Mouse (Mus musculus): ENCODE results near the gene Aspscr1. TPM values are rescaled to one million over a fixed set of nuclear protein-coding genes. Genes with fewer than 3 reads are reported as not detected.

Gene Aspscr1
- polyA plus RNA-seq, 1 experiment from 2014 or later, result 124 TPM

DNA sequence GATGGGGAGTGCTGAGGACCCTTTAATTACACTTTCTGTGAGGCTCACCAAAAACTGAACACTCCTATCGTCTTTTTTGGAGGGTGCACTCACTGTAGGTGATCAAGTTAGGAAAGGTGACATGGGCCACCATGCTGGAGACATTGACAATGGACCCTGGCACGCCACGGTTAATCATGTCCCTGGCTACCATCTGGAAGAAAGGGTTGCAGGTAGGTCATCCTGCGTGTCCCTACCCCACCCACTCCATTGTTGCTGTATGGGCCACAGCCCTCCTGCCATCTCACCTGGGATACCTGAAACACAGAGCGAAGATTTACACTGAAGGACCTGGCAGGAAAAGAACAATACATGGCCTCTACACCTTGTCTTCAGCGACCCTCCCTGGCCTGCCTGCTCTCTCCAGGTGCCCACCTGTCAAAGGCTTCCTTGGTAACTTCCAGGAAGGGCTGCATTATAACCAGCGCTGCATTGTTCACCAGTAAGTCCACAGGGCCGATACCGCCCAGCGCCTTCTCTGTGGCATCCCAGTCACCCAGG lies 57.6 kb downstream of the Aspscr1 start:
- Histone ChIP-seq H3K4me3 (ENCODE audit: low read length) (no peak overlapping the region), H3K27ac (ENCODE audit: low read depth, low read length) (no peak overlapping the region), H3K9ac (ENCODE audit: low read depth, low read length) (no peak overlapping the region), H3K4me1 (ENCODE audit: control insufficient read depth, insufficient read depth, low read length) (peaks cover 11% of the 10 kb centered on the region; the same call in 1 of the 2 replicates), H3K9me3 (ENCODE audit: control insufficient read depth, low read length) (no peaks in the 10 kb centered on the region), H3K27me3 (ENCODE audit: control insufficient read depth, insufficient read depth, low read length) (no peaks in the 10 kb centered on the region), H3K36me3 (ENCODE audit: control insufficient read depth, insufficient read depth, low read length) (no peaks in the 10 kb centered on the region), H3K4me2 (replicated peaks; ENCODE audit: low read depth, low read length) (no peak overlapping the region)
- WGBS, result 89% methylated on average over 10 of the region's 10 CpGs
- no peak for ATAC-seq (ENCODE audit: low FRiP score, low TSS enrichment)

DNA sequence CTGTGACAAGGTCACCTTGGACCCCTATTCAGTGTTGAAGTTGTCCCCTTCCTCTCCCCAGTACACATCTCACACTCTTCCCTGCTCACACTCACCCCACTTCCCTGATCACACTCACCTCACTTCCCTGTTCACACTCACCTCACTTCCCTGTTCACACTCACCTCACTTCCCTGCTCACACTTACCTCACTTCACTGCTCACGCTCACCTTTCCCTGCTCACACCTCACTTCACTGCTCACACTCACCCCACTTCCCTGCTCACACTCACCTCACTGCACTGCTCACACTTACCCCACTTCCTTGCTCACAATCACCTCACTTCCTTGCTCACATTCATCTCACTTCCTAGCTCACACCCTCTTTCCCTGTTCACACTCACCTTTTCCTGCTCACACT lies 58.6 kb downstream of the Aspscr1 start:
- WGBS, result 91% methylated on average over 1 of the region's 1 CpGs
- no peaks in the 10 kb centered on the region for H3K36me3 ChIP-seq (ENCODE audit: control insufficient read depth, insufficient read depth, low read length)
- ATAC-seq (ENCODE audit: low FRiP score, low TSS enrichment), result no peak
- no peak overlapping the region for H3K4me3 ChIP-seq (ENCODE audit: low read length)
- H3K9ac ChIP-seq (ENCODE audit: low read depth, low read length), result no peak overlapping the region
- no peaks in the 10 kb centered on the region for H3K27me3 ChIP-seq (ENCODE audit: control insufficient read depth, insufficient read depth, low read length)
- H3K4me2 ChIP-seq (replicated peaks; ENCODE audit: low read depth, low read length), result no peak overlapping the region
- H3K9me3 ChIP-seq (ENCODE audit: control insufficient read depth, low read length), result no peaks in the 10 kb centered on the region
- peaks cover 8% of the 10 kb centered on the region; the same call in 1 of the 2 replicates for H3K4me1 ChIP-seq (ENCODE audit: control insufficient read depth, insufficient read depth, low read length)
- H3K27ac ChIP-seq (ENCODE audit: low read depth, low read length), result no peak overlapping the region

DNA sequence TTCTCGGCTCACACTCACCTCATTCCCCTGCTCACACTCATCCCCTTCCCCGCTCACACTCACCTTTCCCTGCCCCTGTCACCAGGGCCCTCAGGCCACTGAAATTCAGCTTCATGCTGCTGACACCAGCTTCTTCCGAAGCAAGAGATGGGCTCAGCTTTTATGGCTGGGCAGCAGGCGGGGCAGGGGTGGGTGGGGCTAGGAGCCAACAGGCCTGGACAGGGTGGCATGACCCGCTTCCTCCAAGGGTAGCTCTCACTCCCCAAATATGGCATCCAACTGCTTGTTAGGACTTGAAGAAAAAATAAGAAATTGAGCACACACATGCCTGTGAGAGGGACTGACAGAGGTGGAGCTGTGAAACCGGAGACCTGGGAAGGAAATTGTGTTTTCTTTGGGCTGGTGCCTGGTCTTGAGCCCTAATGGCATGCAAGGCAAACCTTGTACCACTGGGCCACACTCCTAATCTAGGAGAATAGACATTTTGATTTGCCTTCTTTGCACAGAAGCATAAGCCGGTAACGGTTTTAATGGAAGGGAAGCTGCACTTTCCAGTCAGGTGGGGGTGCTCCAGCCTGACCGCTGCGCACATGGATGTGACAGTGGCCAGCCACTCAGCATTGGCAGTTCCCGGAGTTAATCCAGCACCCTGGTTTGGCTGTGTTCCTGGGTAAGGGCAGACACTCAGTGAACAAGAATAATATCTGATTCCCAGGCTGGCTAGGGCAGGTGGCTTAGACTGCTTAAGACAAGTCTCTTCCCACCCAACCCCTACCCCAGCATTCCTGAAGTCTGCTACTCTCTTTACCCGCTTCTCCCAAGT lies 59.3 kb downstream of the Aspscr1 start, which contains the start of gene Cbr2:
TSS of gene Cbr2 (minus strand) at position 257 of the 823 bp plus-strand sequence.
- H3K9ac ChIP-seq (ENCODE audit: low read depth, low read length), result no peak within 1 kb of the TSS
- no peaks in the 10 kb centered on the region for H3K36me3 ChIP-seq (ENCODE audit: control insufficient read depth, insufficient read depth, low read length)
- no peak within 1 kb of the TSS for H3K4me3 ChIP-seq (ENCODE audit: low read length)
- 63% methylated on average over 12 of the region's 12 CpGs for WGBS
- H3K9me3 ChIP-seq (ENCODE audit: control insufficient read depth, low read length), result no peaks in the 10 kb centered on the region
- no peak for ATAC-seq (ENCODE audit: low FRiP score, low TSS enrichment)
- no peak within 1 kb of the TSS for H3K4me2 ChIP-seq (replicated peaks; ENCODE audit: low read depth, low read length)
- 0 out of 2 replicates have a peak, but pooled peaks cover 5% of the 10 kb centered on the region for H3K4me1 ChIP-seq (ENCODE audit: control insufficient read depth, insufficient read depth, low read length)
- H3K27me3 ChIP-seq (ENCODE audit: control insufficient read depth, insufficient read depth, low read length), result no peaks in the 10 kb centered on the region
- no peak within 1 kb of the TSS for H3K27ac ChIP-seq (ENCODE audit: low read depth, low read length)

DNA sequence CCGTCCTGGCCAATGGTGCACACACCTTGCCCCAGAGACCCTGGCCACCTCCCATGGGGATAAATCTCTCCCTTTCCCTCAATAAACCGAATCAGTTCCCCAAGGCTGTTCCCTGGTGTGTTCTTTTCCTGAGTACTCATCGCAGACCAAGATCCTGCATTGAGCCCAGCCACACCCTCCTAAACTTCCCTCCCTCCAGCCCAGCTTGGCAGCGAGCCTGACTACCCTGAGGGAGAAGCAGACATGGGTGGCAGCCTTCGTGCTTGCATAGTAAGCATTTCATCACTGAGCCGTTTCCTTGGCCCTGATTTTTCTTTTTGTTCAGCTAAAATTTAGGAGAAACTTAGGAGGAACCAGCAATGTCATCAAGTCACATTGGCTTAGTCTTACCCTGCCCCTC lies 60.7 kb downstream of the Aspscr1 start:
- H3K27me3 ChIP-seq (ENCODE audit: control insufficient read depth, insufficient read depth, low read length), result no peaks in the 10 kb centered on the region
- ATAC-seq (ENCODE audit: low FRiP score, low TSS enrichment), result no peak
- no peaks in the 10 kb centered on the region for H3K9me3 ChIP-seq (ENCODE audit: control insufficient read depth, low read length)
- no peak overlapping the region for H3K4me2 ChIP-seq (replicated peaks; ENCODE audit: low read depth, low read length)
- H3K4me1 ChIP-seq (ENCODE audit: control insufficient read depth, insufficient read depth, low read length), result 0 out of 2 replicates have a peak, but pooled peaks cover 5% of the 10 kb centered on the region
- H3K4me3 ChIP-seq (ENCODE audit: low read length), result no peak overlapping the region
- no peak overlapping the region for H3K27ac ChIP-seq (ENCODE audit: low read depth, low read length)
- H3K9ac ChIP-seq (ENCODE audit: low read depth, low read length), result no peak overlapping the region
- H3K36me3 ChIP-seq (ENCODE audit: control insufficient read depth, insufficient read depth, low read length), result no peaks in the 10 kb centered on the region
- 57% methylated on average over 6 of the region's 6 CpGs for WGBS

DNA sequence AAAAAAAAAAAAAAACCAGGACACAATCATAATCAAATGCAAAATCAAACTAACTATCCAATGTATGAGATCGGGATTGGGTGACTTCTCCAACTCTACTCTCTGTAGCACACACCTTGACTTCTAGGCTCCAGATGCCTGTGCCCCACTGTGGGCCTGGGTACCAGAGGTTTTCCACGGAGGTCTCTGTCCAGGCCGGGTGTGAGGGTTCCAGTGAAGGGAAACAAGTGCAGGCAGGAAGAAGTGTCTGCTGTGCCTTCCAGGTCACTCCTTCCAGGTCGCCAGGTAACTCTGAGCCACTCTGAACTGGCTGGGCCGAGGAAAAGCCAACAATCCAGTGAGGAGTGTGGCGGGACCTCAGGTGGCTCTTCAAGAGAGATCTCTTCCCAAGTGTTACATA lies 63.7 kb downstream of the Aspscr1 start:
- ATAC-seq (ENCODE audit: low FRiP score, low TSS enrichment), result no peak
- Histone ChIP-seq H3K9ac (ENCODE audit: low read depth, low read length) (no peak overlapping the region), H3K27ac (ENCODE audit: low read depth, low read length) (no peak overlapping the region), H3K4me1 (ENCODE audit: control insufficient read depth, insufficient read depth, low read length) (0 out of 2 replicates have a peak, but pooled peaks cover 5% of the 10 kb centered on the region), H3K4me3 (ENCODE audit: low read length) (no peak overlapping the region), H3K27me3 (ENCODE audit: control insufficient read depth, insufficient read depth, low read length) (no peaks in the 10 kb centered on the region), H3K4me2 (replicated peaks; ENCODE audit: low read depth, low read length) (no peak overlapping the region), H3K36me3 (ENCODE audit: control insufficient read depth, insufficient read depth, low read length) (no peaks in the 10 kb centered on the region), H3K9me3 (ENCODE audit: control insufficient read depth, low read length) (no peaks in the 10 kb centered on the region)
- WGBS, result 69% methylated on average over 6 of the region's 6 CpGs

DNA sequence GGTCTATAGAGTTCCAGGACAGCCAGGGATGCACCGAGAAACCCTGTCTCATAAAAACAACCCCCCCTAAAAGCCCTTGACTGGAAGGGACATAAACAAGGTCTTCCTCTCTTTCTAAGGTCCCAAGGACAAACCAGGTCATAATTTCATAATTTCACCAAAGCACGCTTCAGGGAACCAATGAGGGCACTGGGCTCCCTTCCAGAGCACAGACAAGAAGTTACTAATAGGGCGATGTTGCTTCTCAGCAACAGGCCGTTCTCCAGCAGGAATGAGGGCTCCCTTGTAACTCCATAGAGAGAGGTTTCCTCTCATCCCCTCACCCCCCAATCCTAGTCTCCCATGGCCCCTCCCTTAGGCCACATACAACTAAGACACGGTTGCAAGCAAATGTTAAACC lies 68.2 kb downstream of the Aspscr1 start:
- no peak for ATAC-seq (ENCODE audit: low FRiP score, low TSS enrichment)
- 89% methylated on average over 5 of the region's 5 CpGs for WGBS
- H3K27me3 ChIP-seq (ENCODE audit: control insufficient read depth, insufficient read depth, low read length), result no peaks in the 10 kb centered on the region

DNA sequence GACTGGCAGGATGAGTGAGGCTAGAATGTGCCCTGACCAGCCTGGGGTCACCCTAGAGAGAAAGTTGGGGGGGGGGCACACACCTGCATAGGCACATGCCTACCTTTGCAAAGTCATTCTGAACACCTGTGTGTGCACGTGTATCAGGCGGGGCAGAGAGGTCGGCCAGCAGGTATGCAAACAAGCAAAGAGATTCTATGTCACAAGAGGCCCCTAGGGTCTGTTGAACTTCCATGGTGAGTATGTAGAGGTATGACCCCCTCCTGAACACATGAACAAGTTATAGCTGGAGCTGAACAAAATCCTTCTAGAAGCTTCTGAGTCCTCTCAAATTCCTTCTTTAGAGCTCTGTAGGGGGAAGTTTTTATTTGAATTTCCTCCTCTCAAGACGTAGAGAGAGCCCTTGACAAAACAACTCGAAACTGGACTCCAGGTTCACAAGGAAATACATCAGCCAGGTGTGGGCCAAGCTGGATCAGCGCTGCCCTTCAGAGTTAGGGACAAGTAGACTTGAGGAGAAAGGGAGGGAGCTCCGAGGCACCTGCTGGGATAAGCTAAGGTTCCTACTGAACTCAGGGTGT lies 71.4 kb downstream of the Aspscr1 start:
- Histone ChIP-seq H3K36me3 (ENCODE audit: control insufficient read depth, insufficient read depth, low read length) (no peaks in the 10 kb centered on the region), H3K27ac (ENCODE audit: low read depth, low read length) (no peak overlapping the region), H3K4me3 (ENCODE audit: low read length) (no peak overlapping the region), H3K27me3 (ENCODE audit: control insufficient read depth, insufficient read depth, low read length) (no peaks in the 10 kb centered on the region), H3K4me1 (ENCODE audit: control insufficient read depth, insufficient read depth, low read length) (no peaks in the 10 kb centered on the region), H3K4me2 (replicated peaks; ENCODE audit: low read depth, low read length) (no peak overlapping the region), H3K9me3 (ENCODE audit: control insufficient read depth, low read length) (no peaks in the 10 kb centered on the region), H3K9ac (ENCODE audit: low read depth, low read length) (no peak overlapping the region)
- WGBS, result 72% methylated on average over 7 of the region's 7 CpGs
- ATAC-seq (ENCODE audit: low FRiP score, low TSS enrichment), result no peak

More for the DNA sequence above, 68.2 kb downstream of the Aspscr1 start:
- Histone ChIP-seq H3K4me3 (ENCODE audit: low read length) (no peak overlapping the region), H3K9ac (ENCODE audit: low read depth, low read length) (no peak overlapping the region), H3K9me3 (ENCODE audit: control insufficient read depth, low read length) (no peaks in the 10 kb centered on the region), H3K4me1 (ENCODE audit: control insufficient read depth, insufficient read depth, low read length) (no peaks in the 10 kb centered on the region), H3K36me3 (ENCODE audit: control insufficient read depth, insufficient read depth, low read length) (no peaks in the 10 kb centered on the region), H3K27ac (ENCODE audit: low read depth, low read length) (no peak overlapping the region), H3K4me2 (replicated peaks; ENCODE audit: low read depth, low read length) (no peak overlapping the region)

DNA sequence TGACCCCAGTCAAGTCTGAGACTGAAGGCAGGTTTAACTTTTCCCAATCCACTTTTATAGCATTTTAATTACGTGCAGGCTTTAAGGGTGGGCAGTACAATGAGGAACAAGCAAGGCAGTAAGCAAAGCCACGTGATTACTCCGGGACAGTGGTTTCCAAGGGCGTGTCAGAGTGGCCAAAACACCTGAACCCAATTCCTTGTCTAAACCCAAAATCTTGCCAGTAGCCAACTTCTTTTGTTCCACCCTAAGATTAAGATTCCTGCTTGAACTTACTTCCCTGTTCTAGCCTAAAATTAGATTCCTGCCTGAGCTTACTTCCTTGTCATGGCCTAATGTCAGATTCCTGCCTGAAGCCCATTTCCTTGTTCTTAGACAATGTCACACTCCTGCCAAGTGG lies 75.2 kb downstream of the Aspscr1 start:
- Histone ChIP-seq H3K4me2 (replicated peaks; ENCODE audit: low read depth, low read length) (no peak overlapping the region), H3K4me3 (ENCODE audit: low read length) (no peak overlapping the region), H3K9me3 (ENCODE audit: control insufficient read depth, low read length) (no peaks in the 10 kb centered on the region), H3K27me3 (ENCODE audit: control insufficient read depth, insufficient read depth, low read length) (no peaks in the 10 kb centered on the region), H3K27ac (ENCODE audit: low read depth, low read length) (no peak overlapping the region), H3K4me1 (ENCODE audit: control insufficient read depth, insufficient read depth, low read length) (no peaks in the 10 kb centered on the region), H3K9ac (ENCODE audit: low read depth, low read length) (no peak overlapping the region), H3K36me3 (ENCODE audit: control insufficient read depth, insufficient read depth, low read length) (no peaks in the 10 kb centered on the region)
- no peak for ATAC-seq (ENCODE audit: low FRiP score, low TSS enrichment)
- 66% methylated on average over 4 of the region's 4 CpGs for WGBS

DNA sequence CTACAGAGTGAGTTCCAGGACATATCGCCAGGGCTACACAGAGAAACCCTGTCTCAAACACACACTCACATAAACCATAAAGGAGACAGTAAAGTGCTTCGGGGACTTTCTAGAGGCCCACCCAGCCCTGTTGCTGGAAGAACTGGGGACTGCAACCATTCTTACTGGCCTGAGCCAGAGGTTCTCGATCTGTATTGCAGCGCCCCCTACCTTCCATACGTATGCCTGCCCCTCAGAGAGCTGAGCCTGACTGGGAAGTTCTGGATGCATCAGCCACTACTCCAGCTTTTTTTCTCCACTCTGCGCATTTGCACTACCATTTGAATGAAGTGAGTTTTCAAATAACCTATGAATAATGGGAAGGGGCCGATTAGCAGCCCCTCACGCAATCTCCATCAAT lies 76.7 kb downstream of the Aspscr1 start:
- Histone ChIP-seq H3K36me3 (ENCODE audit: control insufficient read depth, insufficient read depth, low read length) (no peaks in the 10 kb centered on the region), H3K4me1 (ENCODE audit: control insufficient read depth, insufficient read depth, low read length) (no peaks in the 10 kb centered on the region), H3K9ac (ENCODE audit: low read depth, low read length) (no peak overlapping the region), H3K4me2 (replicated peaks; ENCODE audit: low read depth, low read length) (no peak overlapping the region), H3K4me3 (ENCODE audit: low read length) (no peak overlapping the region), H3K27ac (ENCODE audit: low read depth, low read length) (no peak overlapping the region), H3K9me3 (ENCODE audit: control insufficient read depth, low read length) (no peaks in the 10 kb centered on the region), H3K27me3 (ENCODE audit: control insufficient read depth, insufficient read depth, low read length) (no peaks in the 10 kb centered on the region)
- ATAC-seq (ENCODE audit: low FRiP score, low TSS enrichment), result no peak
- WGBS, result 69% methylated on average over 8 of the region's 8 CpGs
